Mouse (Mus musculus): ENCODE measurements around the gene Synj2.

- no peak for TF ChIP-seq CTCF (IDR thresholded peaks at IDR 0.05; ENCODE audit: extremely low read depth, insufficient read depth, insufficient read length, insufficient replicate concordance)
- TF ChIP-seq POLR2A (IDR thresholded peaks at IDR 0.05; ENCODE audit: low read depth, low read length) = no peak
These were observed 132.3 kb downstream of the Synj2 start for GRCm38 (mm10) chr17:6073405-6073804.
